Mouse (Mus musculus) mouse embryonic stem cell (cell line): ENCODE data around the gene Fat3.

Experiments
- in situ Hi-C, 2 experiments: fragments of 300-500 bp; cut with MboI; formaldehyde crosslinking; loops; 1 replicate in 1 of 2; 3 replicates in 1 of 2; pipeline ENCODE4 v1.14.3; 2019 to 2020; ENCODE audit warnings: low sequenced_read_pairs in 2 of 2, low pct_unique_long_range_greater_than_20kb in 1 of 2, mixed read lengths in 1 of 2; ENCODE audit not compliant: unreplicated experiment in 1 of 2

Gene Fat3

DNA sequence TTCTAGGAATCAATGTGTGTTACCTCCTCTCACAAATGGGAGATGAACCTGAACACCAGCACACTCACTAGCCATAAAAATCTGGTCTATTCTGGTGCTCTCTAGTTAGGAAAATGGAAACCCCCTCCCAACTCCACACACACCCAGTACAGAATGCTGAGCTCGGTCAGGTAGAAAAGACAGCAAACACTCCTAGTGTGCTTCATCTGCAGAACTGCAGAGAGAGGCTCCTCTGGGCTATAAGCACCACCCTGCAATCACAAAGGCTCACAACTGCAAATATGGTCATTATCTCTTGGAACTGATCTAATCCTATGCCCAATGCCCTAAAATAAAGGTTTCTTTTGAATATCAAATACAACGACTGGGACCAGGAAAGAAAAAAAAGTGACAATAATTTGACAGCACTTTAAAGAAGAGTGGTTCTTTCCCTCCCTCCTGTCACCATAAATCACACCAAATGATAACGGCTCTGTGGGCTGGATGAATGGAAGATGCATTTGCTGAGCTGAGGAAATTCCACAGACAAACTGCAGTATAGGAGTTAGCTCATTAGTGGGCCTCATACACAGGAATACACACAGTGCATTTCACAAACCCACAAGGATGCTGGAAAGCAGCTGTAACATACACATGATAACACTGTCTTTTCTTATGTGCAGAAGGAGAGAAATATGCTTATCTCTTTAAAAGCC is 170.6 kb downstream of the Fat3 start:
- in situ Hi-C loops, result no loop called here

DNA sequence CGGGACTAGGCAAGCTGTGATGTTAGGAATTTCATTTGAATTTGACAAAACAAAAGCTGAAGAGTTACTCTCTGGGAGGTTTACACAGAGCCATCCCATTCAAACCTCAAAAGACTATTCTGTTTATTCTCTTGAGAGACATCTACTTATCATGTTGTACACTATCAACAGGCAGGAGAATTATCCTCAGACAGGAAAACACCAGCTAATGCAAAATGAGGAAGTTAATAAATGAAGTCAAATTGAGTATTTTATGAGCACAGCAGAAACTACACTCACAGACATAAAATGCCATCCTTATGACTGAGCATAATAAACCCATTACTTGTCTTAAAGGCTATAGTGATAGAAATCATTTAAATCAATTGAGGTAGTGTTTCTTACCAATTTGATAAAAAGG is 182.1 kb downstream of the Fat3 start:
- in situ Hi-C loops, result no loop called here

DNA sequence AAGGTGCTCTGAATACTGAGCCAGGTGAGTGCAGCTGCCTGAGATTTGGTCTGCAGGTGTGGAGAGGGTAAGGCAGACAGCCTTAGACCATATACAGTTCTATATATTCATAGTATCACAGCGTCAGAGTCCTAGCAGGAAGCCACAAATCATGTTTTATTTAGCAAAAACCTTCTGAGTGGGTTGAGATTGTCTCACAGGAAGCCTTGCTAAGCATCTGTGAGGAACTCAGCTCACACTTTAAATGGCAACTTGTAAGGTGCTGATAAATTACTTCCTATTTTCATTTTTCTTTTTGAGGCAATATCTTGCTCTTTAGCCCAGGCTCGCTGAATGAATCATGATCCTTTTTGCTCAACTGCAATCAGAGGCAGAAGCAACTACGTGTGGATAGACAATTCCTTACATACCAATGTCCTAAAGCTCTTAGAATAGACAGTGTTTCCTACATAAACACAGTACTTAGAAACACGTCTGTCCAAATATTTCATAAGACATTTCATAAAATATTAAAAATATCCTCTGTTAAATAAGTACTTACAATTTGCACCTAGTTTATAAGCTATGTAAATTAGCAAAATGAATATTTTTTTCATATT is 188.4 kb downstream of the Fat3 start:
- in situ Hi-C loops, result no loop called here

DNA sequence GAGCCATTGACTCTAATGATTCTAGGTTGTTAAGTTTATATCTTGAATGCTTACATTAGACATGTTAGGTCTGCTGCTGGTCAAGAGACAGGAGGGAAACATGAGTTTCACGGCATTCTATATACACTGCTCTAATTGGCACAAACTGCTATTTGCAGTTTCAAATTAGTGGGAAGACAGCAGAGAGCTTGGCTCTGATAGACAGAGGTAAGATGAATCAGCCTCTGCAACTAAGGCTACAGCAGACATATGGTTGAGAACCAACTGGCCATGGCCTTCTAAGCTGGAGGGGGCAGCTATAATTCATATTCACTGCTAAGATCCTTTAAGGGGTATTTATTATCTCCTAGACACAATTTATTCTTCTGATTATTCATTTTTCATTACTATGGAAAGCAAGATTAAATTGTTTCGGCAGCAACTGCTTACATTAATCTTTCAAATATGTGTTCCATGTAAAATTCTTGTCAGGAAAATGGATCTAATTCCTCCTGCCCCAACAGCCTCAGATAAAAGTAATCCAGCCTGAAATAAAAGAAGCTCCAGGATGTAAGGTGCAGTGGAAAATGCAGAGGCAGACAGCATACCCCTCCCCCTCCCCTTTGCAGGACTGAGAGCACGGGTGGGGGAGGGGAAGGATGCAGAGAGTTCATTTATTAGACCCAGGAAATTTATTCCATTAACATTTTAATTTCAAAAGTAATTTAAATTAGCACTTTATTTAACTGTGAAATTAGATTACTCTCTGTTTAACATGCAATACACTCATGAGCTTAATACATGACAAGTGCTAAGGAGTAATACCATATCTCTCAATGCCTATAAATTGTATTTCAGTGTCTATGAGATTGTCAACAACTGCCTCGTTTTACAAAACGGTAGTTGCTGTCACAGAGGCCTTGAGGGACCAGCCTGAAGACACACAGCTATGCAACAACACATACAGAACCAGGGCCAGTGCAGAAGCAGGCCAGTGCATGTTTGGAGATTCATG is 189.9 kb downstream of the Fat3 start:
- in situ Hi-C loops, result no loop called here

DNA sequence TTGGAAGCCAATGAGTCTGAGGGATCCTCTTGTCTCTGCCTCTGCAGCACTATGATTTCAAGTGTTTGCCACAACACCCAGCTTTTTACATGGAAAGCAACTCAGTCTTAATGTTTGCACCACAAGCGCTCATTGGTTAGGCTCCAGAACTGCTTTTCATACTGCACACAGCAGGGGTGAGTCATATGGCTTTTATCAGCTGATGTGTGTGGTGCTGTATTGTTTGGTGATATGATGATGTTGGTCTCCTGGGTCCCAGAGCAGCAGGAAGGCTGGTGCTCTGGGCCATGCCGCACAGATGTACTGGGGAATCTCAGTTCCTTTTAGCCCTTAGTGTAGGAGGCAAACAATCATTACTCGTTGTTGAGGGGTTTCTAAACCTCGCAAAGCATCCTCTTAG is 190.8 kb downstream of the Fat3 start:
- in situ Hi-C loops, result no loop called here

DNA sequence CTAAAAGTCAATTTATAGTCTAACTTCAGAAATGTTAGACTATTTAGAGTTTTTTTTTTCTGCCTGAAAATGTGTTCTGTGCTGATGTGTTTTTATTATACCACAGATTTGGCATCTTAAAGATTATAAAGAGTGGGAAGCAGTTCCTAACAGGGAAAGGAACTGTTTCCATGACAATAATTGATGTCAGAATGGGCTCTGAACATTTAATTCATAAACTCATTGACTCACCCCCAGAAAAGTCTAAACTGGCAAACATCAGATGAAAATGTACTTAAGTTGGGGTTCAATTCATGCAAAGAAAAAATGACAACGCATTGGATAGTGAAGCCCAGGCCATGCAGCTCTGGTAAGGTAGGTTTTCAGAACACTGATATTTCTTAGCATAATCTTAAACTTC is 193.3 kb downstream of the Fat3 start:
- in situ Hi-C loops, result no loop called here

DNA sequence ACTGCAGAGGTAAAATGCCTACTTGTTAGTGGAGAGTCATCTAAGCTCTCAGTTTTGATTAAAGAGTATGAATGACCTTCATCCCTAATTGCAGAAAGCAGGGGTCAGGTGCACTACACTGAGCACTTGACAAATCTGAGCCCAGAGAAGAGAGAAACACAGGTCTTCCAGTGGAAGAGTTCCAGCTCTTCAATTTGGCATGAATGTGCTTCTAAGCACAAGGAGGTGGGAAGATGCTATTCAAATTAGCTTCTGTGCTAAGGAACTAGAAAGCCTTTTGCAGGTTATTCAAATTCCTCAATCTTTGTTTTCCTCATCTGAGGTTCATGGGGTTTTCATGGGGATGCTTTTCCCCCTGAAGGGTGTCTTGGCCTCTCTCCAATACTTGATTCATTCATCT is 194.9 kb downstream of the Fat3 start:
- in situ Hi-C loops, result no loop called here

DNA sequence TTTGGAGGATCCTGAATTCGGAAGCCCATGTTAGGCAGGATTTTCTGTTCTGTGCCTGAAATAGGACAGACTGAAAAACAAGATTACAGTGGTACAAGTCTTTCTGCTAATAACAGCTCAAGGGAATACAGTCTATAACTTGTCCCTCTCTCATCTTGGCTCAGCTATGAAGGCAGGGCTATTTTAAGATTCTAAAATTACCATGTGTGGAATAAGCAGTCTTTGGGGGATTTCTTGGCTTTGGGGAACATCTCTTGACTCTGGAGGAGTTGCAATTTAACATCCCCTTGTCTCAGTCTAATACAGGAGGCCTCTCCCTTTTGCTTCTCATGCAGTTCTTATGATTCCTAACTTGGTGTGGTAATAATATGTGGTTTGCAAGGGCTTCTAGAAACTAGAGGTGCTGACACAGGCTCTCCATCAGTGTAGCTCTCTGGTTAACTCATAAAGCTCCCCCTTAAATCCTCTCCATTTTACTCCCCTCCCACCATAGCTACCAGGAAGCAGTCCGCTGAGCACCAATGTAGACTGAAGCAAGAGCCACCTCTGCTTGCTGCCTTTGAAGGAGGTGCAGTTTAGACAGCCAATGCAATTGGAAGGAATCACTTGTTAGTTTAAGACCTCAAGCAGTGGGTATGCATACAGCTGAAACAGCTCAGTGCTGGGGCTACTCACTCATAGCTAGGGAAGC is 195.5 kb downstream of the Fat3 start:
- in situ Hi-C loops, result no loop called here

DNA sequence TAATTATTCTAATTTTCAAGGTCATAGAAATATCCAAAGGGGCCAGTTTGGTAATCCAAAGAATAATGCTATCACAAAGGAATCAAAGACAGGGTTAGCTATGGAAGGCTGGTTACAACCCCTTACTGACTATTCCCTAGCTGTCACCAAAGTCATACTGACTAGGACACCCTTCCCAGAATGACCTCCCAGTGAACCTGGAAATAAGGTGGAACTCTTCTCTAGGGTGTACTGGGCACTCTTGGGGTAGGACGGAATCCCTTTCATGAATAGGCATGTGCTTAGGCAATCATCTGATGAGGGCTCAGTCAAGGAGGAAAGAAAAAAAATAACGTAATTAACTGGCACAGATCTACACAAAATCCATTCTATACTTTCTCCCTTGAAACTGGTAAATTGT is 196.1 kb downstream of the Fat3 start:
- in situ Hi-C loops, result no loop called here

DNA sequence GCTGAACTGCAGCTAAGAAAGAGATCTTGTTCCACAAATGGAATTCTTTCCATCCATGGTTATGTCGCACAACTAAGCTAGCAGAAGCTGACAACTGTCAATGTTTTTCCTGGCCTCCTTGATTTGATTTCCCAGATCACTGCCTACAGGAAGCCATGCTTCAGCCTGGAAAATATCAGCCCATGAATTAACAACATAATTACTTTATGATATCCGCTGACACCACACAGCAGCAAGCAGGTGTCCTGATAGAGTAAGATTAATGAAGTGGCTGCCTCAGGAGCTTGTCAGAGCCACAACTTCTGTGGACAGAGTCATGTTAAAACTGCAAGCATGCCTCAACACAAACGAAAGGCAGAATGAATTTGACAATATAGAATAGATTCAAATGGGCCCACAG is 198.6 kb downstream of the Fat3 start:
- in situ Hi-C loops, result no loop called here

DNA sequence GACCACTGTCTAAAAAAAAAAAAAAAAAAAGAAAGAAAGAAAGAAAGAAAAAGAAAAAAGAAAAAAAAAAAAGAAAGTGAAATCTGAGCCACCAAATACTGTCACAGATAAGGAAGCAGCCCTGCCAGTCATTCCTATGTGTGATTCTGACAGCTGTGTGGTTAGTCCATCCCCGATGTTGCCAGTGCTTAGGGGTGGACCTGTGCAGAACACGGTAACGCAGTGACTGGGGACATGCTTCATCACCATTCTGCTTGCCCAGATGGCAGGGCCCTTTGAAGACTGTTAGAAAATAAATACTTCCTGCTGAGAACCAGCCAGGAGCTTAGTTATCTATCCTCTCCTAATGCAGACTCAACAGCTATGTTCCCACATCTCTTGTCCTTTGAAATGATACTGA is 203.2 kb downstream of the Fat3 start:
- in situ Hi-C loops, result no loop called here

DNA sequence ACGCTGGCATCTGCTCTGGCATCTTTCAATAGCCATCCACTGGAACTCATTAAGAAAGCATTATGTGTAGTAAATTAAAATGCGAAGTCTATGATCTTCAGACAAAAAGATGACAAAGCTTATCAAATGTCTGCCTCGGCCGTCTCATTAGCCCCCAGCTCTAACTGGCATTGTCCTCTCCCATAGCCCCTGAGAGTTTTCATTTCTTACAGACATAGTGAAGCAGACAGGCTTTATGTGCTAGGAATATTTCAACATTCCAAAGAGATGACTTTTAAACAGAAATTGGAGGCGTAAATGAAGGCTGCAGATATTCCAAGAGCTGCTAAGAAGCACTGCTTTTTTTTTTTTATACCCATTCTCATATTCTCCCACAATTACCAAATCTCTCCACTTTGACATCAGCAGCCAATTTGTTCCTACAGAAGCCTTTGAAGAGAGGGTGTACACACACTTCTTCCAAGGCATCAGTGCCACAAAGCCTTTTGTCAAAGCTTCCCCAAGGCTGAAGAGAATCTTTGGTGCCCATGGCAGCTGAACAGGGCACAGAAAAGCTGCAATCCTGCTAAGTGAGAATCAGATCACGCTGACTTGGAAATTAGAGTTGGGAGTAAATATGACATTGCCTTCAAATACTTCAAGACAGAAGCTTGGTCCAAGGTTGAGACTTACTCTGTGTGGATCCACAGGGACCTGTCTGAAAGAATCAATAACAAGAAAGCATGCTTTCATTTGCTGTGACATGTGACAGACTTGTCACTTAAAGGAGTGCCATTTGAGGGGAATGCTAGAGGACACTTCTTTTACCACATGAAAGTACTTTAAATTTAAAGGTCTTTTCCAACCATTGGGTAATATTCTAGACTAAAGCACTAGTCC is 206.9 kb downstream of the Fat3 start:
- in situ Hi-C loops, result no loop called here

DNA sequence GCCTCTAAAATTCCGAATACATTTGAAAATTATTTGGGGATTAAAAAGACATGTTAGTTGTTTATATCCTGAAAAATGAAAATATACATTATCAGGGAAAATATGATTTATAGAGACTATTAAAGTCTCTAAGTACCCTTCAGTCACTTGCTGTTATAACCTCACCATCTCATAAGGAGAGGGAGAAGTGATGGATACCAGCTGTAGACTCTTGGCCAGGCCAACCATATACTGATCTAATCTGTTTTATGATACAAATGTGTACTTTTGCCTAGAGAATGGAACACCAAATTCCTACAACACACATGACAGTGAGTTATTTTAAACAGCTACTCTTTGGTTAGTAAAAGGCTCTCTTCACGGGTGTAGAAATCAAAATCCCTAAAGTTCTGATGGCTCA is 208.6 kb downstream of the Fat3 start:
- in situ Hi-C loops, result no loop called here

DNA sequence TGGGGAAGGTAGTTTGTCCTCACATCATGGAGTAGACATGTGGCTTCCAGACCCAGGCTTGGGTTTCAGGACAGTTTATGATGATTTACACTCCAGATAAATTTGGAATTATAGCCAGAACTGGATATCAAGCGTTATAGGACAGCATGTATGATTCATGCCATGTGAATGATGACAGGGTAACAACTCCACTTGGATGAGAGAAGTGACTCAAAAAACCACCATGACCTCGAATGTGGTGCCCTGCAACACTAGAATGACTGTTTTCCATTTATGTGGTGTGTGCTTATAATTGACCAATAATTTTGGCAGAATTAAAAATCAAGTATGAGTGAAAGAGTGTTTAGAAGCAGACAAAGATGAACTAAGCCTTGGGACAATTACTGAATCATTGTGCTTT is 210.2 kb downstream of the Fat3 start:
- in situ Hi-C loops, result no loop called here

DNA sequence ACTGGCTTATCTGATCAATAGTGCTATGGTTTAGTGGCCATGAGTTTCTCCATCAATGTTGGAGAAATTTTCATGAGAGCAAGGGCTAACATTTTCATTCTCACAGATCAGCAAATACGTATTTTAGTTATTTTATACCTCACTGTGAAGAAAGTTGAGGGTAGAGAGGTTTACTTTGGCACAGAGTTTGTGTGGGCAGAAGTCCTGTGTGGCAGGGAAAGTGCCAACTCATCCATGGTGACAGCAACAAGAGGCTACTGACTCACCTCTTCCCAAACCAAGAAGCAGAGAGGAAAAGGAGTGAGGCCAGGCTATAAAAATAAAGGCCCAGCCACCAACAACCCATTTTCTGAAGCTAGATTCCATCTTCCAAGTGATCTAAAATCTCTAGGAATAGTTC is 218.1 kb downstream of the Fat3 start:
- in situ Hi-C loops, result no loop called here

DNA sequence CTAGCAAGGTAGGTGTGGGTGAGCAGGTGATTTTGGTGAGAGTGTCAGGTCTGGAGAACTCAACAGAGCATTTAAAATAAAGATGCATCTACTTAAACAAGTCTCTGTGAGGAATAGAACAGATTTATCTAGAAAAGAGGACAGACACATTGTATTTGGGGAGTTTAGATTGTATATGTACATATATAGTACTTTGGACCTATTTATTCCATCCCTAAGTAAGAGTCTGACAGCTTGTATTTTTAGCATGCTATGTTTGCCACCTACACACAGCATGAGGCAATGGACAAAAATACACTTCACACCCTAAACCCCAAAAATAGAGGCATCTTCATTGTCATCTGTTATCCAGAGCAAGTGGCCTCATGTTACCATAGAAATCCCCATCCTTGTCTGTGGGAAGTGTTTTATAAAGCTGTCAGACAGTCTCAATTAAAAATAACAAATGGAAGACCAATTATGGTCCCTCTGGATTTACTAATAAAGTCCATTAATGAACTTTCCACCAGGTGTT is 218.7 kb downstream of the Fat3 start:
- in situ Hi-C loops, result no loop called here

DNA sequence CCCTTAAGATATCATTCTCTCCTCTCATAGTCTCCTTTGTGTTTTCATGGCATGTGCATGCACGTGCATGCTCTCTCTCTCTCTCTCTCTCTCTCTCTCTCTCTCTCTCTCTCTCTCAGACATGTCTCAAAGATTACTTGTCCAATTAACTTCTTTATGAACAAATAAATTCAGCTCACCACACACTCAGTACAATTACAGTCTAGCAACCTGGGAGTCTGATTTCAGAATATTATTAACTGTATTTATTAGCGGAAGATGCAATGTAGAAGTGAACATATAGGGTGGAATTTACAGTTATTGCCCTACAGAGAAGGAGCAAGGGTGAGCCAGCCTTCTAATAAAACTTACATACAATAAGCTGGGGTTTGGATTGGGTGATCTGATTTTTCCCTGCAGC is 225.5 kb downstream of the Fat3 start:
- in situ Hi-C loops, result no loop called here

DNA sequence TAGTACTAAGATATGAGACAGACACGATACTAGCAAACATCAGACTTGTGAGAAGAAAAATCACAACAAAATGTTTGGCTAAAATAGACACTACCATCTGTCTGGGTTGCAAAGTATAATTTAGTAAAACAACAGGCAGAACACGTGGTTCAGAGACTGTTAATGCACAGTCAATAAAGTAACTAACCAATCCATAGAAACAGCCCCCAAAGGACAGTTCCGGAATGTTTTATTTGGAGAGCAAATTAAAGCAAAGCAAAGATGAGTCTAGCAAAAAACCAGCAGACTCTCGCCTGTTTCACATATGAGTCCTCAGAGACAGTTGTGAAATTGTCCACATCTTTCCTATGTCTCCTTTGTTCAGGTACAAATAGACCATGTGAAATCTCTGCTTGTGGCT is 227.0 kb downstream of the Fat3 start:
- in situ Hi-C loops, result no loop called here
